Mouse (Mus musculus) heart, adult 2 months (tissue): ENCODE measurements around the gene Fam24a.

Source experiments
- EP300 ChIP-seq: fragments of 200-500 bp; IDR thresholded peaks from 2 replicates; pipeline ENCODE4 v1.6.1; 2011; ENCODE audit warnings: low read depth, low read length, control low read depth; ENCODE audit not compliant: insufficient read depth
- POLR2A ChIP-seq: fragments of 200-500 bp; IDR thresholded peaks from 2 replicates; pipeline ENCODE4 v1.6.1; 2011; ENCODE audit warnings: mild to moderate bottlenecking, low read depth, low read length, control low read depth; ENCODE audit not compliant: insufficient read depth

DNA sequence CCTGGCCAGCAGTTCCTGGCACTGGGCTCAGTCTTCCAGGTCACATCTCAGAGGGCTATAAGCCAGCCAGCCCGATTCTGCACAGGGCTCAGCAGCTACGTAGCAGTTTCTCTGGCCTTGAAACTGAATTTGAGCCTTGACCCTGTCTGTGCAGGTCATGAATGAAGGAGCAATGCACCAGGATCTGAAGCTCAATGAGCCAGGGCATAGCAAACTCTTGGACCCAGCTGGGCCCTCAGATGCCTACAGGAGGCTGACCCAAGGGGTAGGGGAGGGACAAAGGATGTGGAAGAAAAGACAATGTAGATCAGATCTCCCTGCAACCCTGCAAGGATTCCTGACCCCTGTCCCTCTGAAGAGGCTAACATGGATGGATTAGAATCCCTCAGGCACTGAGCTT, 11.5 kb upstream of the Fam24a start, which contains the start of gene Cuzd1:
- no peak for TF ChIP-seq POLR2A
- no peak for TF ChIP-seq EP300
